Mouse (Mus musculus) E14TG2a.4 (cell line): Measurements from ENCODE around the gene Hck.

ENCODE experiments used
- H3K27me3 ChIP-seq: 2 replicates; pipeline ENCODE4 v1.6.1; 2014; ENCODE audit warnings: low read length, control low read depth; ENCODE audit not compliant: insufficient read depth
- H3K36me3 ChIP-seq: 2 replicates; pipeline ENCODE4 v1.6.1; 2014; ENCODE audit warnings: low read length, control low read depth; ENCODE audit not compliant: insufficient read depth
- H3K4me1 ChIP-seq: replicated peaks from 2 replicates; pipeline ENCODE4 v1.6.1; 2014; ENCODE audit warnings: low read depth, low read length, control low read depth
- H3K4me3 ChIP-seq: replicated peaks from 2 replicates; pipeline ENCODE4 v1.5.1; 2014; ENCODE audit warnings: mild to moderate bottlenecking, low read length
- H3K9me3 ChIP-seq: 2 replicates; pipeline ENCODE4 v1.6.1; 2014; ENCODE audit warnings: low read length, control low read depth
- CTCF ChIP-seq: conservative IDR thresholded peaks from 2 replicates; pipeline ENCODE4 v1.5.1; 2014; ENCODE audit warnings: low read length
- NANOG ChIP-seq: IDR thresholded peaks from 2 replicates; pipeline ENCODE4 v1.6.1; 2014; ENCODE audit warnings: borderline replicate concordance, low read length, mixed read lengths
- POU5F1 ChIP-seq: IDR thresholded peaks from 2 replicates; pipeline ENCODE4 v1.6.1; 2014; ENCODE audit warnings: low read length, borderline replicate concordance

Gene Hck

DNA sequence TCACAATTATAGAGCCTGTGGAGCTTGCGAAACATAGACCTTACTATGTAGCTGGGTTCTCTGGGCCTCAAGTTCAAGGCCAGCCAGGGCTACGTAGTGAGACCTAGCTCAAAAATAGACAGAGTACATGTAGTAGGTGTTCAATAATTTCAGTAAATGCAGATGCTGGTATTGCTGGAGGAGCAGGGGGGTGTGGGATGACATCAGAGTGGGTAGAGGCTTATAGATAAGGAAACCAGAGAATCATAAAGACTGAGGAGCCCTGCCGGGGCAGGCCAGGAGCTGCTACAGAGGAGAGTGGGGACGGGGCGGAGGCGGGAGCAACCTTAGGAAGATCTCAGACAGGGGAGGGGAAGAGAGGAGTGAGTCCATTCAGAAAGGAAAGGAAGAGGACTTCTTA is 22.7 kb upstream of the Hck start:
- H3K4me3 ChIP-seq, result no peak overlapping the region
- no peaks in the 10 kb centered on the region for H3K36me3 ChIP-seq
- H3K4me1 ChIP-seq, result peaks cover 41% of the 10 kb centered on the region
- TF ChIP-seq CTCF (no peak), NANOG (no peak), POU5F1 (no peak)
- H3K9me3 ChIP-seq, result no peaks in the 10 kb centered on the region
- 0 out of 2 replicates have a peak, but pooled peaks cover 2% of the 10 kb centered on the region for H3K27me3 ChIP-seq

DNA sequence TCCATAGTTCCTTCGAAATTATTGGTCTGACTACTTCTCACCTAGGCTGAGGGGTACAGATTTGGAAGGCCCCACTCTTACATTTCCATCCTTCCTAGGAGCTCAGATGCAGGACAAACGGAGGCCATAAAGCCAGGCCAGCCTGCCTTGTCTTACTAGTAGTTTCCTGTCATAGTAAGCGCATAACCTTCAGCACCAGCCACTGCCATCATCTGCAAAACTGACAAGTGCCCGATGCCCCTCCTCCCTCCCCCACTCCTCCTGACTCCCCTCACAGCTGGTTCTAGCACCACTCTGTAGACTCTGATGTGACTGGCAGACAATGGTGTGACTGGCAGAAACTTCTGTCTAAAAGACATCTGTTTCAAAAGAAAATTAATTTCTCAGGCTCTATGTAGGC is 22.1 kb upstream of the Hck start:
- H3K4me3 ChIP-seq, result no peak overlapping the region
- H3K9me3 ChIP-seq, result no peaks in the 10 kb centered on the region
- H3K36me3 ChIP-seq, result no peaks in the 10 kb centered on the region
- H3K27me3 ChIP-seq, result no peaks in the 10 kb centered on the region
- no peak for TF ChIP-seq NANOG
- TF ChIP-seq CTCF, result no peak
- TF ChIP-seq POU5F1, result no peak
- H3K4me1 ChIP-seq, result peaks cover 43% of the 10 kb centered on the region

DNA sequence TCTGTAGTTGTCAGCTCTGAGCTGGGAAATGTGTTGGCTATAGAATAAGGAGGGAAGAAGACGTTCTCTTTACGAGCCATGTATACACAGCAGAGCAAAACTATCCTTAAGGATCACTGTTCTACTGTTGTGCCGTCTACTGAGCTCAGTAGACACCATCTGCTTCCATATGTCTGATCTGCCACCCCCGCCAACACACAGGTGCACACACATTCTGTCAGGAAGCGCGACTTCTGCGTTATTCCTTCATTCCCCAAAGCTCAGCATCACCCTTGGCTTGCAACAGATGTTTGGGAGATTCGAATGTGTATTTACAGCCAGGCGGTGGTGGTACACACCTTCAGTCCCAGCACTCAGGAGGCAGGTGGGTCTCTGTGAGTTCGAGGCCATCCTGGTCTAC is 21.2 kb upstream of the Hck start:
- Histone ChIP-seq H3K36me3 (no peaks in the 10 kb centered on the region), H3K27me3 (no peaks in the 10 kb centered on the region), H3K9me3 (no peaks in the 10 kb centered on the region), H3K4me3 (no peak overlapping the region), H3K4me1 (peaks cover 40% of the 10 kb centered on the region)
- no peak for TF ChIP-seq POU5F1
- no peak for TF ChIP-seq CTCF

DNA sequence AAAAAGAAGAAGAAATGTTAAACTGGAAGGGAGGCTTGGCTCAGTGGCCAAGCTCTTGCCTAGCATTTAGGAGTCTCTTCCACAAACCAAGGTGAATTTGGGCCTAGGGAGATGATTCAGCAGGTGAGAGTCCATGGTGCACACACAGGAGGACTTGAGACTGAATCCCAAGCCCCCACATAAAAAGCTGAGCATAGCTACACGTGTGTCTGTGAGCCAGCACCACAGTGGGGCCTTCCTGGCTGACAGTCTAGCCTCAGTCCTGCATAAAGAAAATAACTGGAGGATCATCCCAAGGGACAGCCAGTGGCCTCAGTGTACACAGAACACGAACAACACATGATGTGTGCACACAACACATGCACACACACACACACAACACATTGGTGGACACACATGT is 19.0 kb upstream of the Hck start:
- Histone ChIP-seq H3K4me1 (peaks cover 37% of the 10 kb centered on the region), H3K36me3 (no peaks in the 10 kb centered on the region), H3K9me3 (no peaks in the 10 kb centered on the region), H3K4me3 (no peak overlapping the region), H3K27me3 (no peaks in the 10 kb centered on the region)
- no peak for TF ChIP-seq CTCF
- TF ChIP-seq POU5F1, result no peak
- no peak for TF ChIP-seq NANOG

DNA sequence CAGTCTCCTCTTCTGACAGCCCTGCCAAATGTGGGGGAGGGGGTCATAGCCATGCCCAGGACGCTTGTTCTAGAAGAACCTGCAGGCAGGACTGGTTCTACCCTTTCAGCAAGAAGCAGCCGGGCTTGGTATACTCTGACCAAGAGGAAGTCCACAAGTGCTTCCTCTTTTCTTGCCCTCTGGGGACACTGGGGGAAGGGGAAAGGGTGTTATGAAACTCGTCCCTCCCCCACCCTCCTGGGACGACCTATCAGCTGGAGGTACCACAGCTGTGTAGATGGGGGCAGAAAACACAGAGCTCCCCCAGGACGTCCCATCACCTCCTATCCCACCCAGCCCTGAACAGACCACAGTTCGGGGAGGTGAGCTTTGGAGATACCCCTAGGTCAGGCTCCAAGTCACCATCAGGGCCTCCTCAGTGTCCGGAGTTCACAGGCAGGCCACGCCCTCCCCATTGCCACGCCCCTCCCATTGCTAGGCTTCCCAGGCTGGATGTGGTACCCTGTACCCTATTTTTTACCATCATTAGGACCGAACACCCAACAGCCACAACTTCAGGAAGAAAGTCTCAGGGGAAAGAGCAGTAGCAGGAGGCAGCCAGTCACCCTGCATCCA is 17.6 kb upstream of the Hck start:
- TF ChIP-seq POU5F1 (no peak), CTCF (no peak), NANOG (no peak)
- peaks cover 31% of the 10 kb centered on the region for H3K4me1 ChIP-seq
- H3K36me3 ChIP-seq, result no peaks in the 10 kb centered on the region
- 0 out of 2 replicates have a peak overlapping the region, but pooled peaks have one; percentile 13 for H3K4me3 ChIP-seq
- H3K27me3 ChIP-seq, result no peaks in the 10 kb centered on the region
- H3K9me3 ChIP-seq, result no peaks in the 10 kb centered on the region

DNA sequence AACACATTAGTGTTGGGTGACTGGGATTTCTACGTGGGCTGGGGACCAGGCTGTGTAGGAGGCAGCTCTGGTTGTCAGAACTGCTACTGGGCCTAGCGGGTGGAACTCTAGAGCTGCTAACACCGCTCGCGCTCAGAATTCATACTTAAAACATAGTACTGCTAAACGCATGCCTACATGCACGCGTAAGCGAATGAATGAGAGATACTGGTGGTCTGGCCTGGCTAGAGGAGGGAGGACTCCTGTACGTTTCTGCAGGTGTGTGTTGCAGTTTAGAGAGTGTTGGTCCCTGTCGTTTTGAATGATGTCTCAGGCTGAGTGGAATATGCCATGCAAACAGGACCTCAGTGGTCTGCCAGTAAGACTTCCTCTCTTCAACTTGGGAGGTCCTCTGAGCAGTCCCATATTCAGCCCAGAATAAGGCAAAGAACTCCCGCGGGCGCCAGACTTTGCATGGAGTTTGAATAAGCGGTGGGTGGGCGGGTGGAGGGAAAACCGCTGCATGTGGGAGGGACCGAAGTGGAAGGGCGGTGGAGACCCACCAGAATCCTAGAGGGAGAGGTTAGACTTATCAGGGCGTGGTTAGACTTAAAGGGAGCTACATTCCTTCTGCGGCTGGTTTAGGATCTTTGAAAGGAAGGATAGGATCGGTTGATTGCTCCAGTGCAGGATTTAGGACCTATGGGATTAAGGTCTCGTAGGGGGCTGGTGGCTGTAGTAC is 1.1 kb upstream of the Hck start:
- peaks cover 87% of the 10 kb centered on the region for H3K4me1 ChIP-seq
- peaks cover 7% of the 10 kb centered on the region; the same call in 1 of the 2 replicates for H3K27me3 ChIP-seq
- peak overlapping the region; percentile 93 for H3K4me3 ChIP-seq
- TF ChIP-seq POU5F1 (no peak), NANOG (no peak; the same call in 1 of the 2 replicates), CTCF (no peak)
- peaks cover 30% of the 10 kb centered on the region for H3K36me3 ChIP-seq
- no peaks in the 10 kb centered on the region for H3K9me3 ChIP-seq

DNA sequence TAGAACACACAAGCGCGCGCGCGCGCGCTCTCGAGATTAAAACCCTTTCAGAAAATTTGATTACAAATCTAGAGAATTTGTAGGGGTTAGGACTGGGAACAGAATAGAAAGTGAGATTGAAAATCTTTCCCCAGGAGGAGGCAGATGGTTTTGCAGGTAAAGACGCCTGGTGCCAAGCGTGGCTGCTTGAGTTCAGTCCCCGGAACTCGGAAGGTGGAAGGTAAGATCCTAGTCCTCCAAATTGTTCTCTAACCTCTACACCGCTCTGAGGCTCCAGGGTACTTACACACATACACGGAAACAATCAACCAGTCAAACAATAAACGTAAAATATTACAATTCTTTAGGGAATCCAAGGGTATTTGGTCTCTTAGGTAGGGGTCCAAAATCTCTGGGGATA is 466 bp upstream of the Hck start:
- peaks cover 36% of the 10 kb centered on the region for H3K36me3 ChIP-seq
- TF ChIP-seq NANOG (no peak), CTCF (no peak), POU5F1 (no peak)

DNA sequence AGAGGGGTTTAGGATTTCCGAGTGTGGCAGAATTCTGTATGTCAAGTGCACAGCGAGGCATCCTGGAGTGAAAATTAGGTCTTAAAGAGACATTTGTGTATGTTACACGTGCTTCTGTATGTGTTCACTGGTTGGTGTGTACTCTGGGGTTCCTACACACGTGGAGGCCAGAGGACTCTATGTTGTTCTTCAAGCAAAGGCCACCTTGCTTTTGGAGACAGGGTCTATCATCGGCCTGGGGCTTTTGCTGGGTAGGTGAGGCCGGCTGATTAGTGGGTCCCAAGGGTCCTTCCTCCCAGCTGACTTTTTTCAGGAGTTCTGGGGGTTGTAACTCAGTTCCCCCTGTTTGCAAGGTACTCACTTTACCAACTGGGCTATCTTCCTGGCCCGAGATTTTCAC is 1.3 kb downstream of the Hck start:
- Histone ChIP-seq H3K4me1 (peaks cover 86% of the 10 kb centered on the region), H3K9me3 (no peaks in the 10 kb centered on the region), H3K4me3 (peak overlapping the region; percentile 93), H3K27me3 (0 out of 2 replicates have a peak, but pooled peaks cover 2% of the 10 kb centered on the region), H3K36me3 (peaks cover 52% of the 10 kb centered on the region)
- no peak for TF ChIP-seq CTCF
- no peak for TF ChIP-seq POU5F1
- no peak for TF ChIP-seq NANOG

More for the DNA sequence above, 466 bp upstream of the Hck start:
- no peaks in the 10 kb centered on the region for H3K9me3 ChIP-seq
- peaks cover 3% of the 10 kb centered on the region; the same call in 1 of the 2 replicates for H3K27me3 ChIP-seq
- H3K4me3 ChIP-seq, result peak overlapping the region; percentile 93
- H3K4me1 ChIP-seq, result peaks cover 87% of the 10 kb centered on the region
